Mouse (Mus musculus): ENCODE results near the gene Zfp316.

DNA sequence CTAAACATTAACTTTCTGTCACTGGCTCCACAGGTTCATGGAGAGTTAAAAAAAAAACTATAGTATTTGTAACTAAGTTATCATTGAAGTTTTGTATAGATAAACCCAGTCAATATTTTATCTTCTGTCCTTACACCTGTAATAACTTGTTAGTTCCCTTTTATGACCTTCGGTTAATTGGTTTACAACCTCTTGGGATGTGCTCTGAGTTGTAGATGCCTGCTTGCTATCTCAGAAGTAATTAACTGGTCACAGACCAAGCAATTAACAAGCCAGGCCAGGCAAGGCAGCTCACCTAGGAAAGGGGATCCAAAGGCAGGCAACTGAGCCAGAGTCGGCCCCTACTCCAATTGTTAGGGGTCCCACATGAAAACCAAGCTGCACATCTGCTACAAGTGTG, 56.0 kb downstream of the Zfp316 start:
- TF ChIP-seq MYOG (IDR thresholded peaks at IDR 0.05; ENCODE audit: control insufficient read depth in 1 of 3, insufficient read depth in 1 of 3, insufficient read length in 2 of 3, low read depth in 2 of 3) (no peak), POLR2A (IDR thresholded peaks at IDR 0.05; ENCODE audit: insufficient read length, low read depth) (no peak)
